Mouse (Mus musculus) CD4-positive, CD25-positive, alpha-beta regulatory T cell, adult 2 months (primary cell): ENCODE results near the gene Ipo13.

Experiments used
- DNase-seq: peaks from one replicate; pipeline ENCODE4 v3.0.0-alpha.2; 2012; ENCODE audit warnings: low read depth, low spot score

The Ipo13 gene

DNA sequence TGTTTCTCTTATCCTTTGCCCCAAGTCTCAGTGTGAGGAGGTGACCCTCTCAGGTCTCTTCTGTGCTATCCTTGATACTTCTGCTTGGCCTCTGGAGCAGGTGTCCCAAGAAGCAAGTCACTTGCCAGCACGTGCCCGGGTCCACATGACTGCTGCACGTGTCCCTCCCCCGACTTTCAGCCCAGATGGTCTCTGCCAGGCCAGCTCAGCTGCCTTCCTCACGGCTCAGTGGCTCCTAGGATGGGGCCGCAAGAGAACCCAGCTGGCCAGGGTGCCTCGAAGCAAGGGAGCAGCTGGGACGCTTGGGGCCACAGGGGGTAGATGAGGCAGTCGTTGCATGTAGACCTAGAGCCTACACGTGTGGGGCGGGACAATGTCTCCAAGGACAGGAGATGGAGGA is 69.5 kb downstream of the Ipo13 start:
- no peak for DNase-seq
